Comparison of ENCODE assay signal across 8 mouse cellular contexts in genomic region chr10:75859786-75860470, GRCm38 (mm10). TPM values are rescaled to one million over a fixed set of nuclear protein-coding genes. Genes with fewer than 3 reads are reported as not detected.
DNase-seq lines count a peak whose midpoint lies in the region; ATAC-seq and TF ChIP-seq lines count a peak whose summit lies in the region.
"Not testable (repeated sequence)": the region's sequence is repeated elsewhere in the genome, so short reads cannot be mapped to it uniquely, and the experiment has no call there.

Mif (minus strand) TSS chr10:75860240.

- TF ChIP-seq CTCF in bone marrow macrophage, adult 2 months (IDR thresholded peaks at IDR 0.05; ENCODE audit: low read depth, low read length); embryonic fibroblast, embryonic 13.5 days (IDR thresholded peaks at IDR 0.05; ENCODE audit: borderline replicate concordance, insufficient read depth, low read length); liver, adult 2 months (IDR thresholded peaks at IDR 0.05; ENCODE audit: low read depth, low read length): not testable (repeated sequence)

- H3K27me3 ChIP-seq in heart, embryonic 10.5 days (ENCODE audit: insufficient read depth, poor library complexity, severe bottlenecking); kidney, embryonic 16.5 days (ENCODE audit: insufficient read depth, low read length); liver, adult 2 months (ENCODE audit: control insufficient read depth, insufficient read depth, low read length); myocyte (ENCODE audit: control insufficient read depth, insufficient read depth, insufficient read length); splenic B cell, adult 2 months (ENCODE audit: control insufficient read depth, insufficient read depth, low read length, poor library complexity, severe bottlenecking): not testable (repeated sequence)

- peaks cover 26% of the 10 kb centered on the region for H3K4me1 ChIP-seq in bone marrow macrophage, adult 2 months (ENCODE audit: control insufficient read depth, insufficient read depth, low read length)
- not testable (repeated sequence) for H3K4me1 ChIP-seq in embryonic fibroblast, embryonic 13.5 days (ENCODE audit: control insufficient read depth, insufficient read depth, low read length); liver, adult 2 months (ENCODE audit: control insufficient read depth, insufficient read depth, low read length)
- peaks cover 39% of the 10 kb centered on the region for H3K4me1 ChIP-seq in heart, embryonic 10.5 days
- peaks cover 20% of the 10 kb centered on the region for H3K4me1 ChIP-seq in kidney, embryonic 16.5 days (ENCODE audit: insufficient read depth, low read length)

- not testable (repeated sequence) for H3K9me3 ChIP-seq in heart, embryonic 10.5 days; kidney, embryonic 16.5 days (ENCODE audit: low read length)

- not testable (repeated sequence) for H3K79me2 ChIP-seq in liver, adult 2 months (ENCODE audit: control insufficient read depth, insufficient read depth, low read length)
- H3K79me2 ChIP-seq in myocyte (ENCODE audit: control insufficient read depth, insufficient read depth): peaks cover 14% of the 10 kb centered on the region

- peak within 1 kb of the TSS; percentile 93 for H3K9ac ChIP-seq in kidney, embryonic 16.5 days (replicated peaks; ENCODE audit: low read length)
- peak within 1 kb of the TSS; percentile 92 for H3K9ac ChIP-seq in liver, adult 2 months (ENCODE audit: low read depth, low read length)

- under 1% methylated on average over 46 of the region's 46 CpGs for WGBS in heart, embryonic 10.5 days
- 1% methylated on average over 43 of the region's 46 CpGs for WGBS in kidney, embryonic 16.5 days
- WGBS in liver, adult 2 months: under 1% methylated on average over 46 of the region's 46 CpGs

- peak; percentile 96 for ATAC-seq in kidney, embryonic 16.5 days (ENCODE audit: low FRiP score, low TSS enrichment)

- H3ac ChIP-seq in myocyte (ENCODE audit: control insufficient read depth, insufficient read length): peak within 1 kb of the TSS; percentile 28

- DNase-seq in A20 (ENCODE audit: low read depth, low spot score): peak; percentile 97
- DNase-seq in heart, embryonic 10.5 days (ENCODE audit: low spot score): peak; percentile 98
- DNase-seq in liver, adult 2 months (ENCODE audit: extremely low read depth, low read depth, low spot score): peak; percentile 82
- peak; percentile 95 for DNase-seq in splenic B cell, adult 2 months (ENCODE audit: low read depth, low spot score)

- H3K27ac ChIP-seq in bone marrow macrophage, adult 2 months (ENCODE audit: insufficient read depth, low read depth, low read length): peak within 1 kb of the TSS; percentile 81
- peak within 1 kb of the TSS; percentile 57; the same call in 1 of the 2 replicates for H3K27ac ChIP-seq in embryonic fibroblast, embryonic 13.5 days (ENCODE audit: insufficient read depth, low read length)
- H3K27ac ChIP-seq in heart, embryonic 10.5 days: peak within 1 kb of the TSS; percentile 100
- H3K27ac ChIP-seq in kidney, embryonic 16.5 days (ENCODE audit: low read length): peak within 1 kb of the TSS; percentile 95
- H3K27ac ChIP-seq in liver, adult 2 months (replicated peaks; ENCODE audit: insufficient read depth, low read depth, low read length): peak within 1 kb of the TSS; percentile 89

- H3K4me2 ChIP-seq in kidney, embryonic 16.5 days (replicated peaks; ENCODE audit: low read depth, low read length): peak within 1 kb of the TSS; percentile 69
- H3K4me2 ChIP-seq in myocyte (ENCODE audit: low read depth): peak within 1 kb of the TSS; percentile 94

- peaks cover 29% of the 10 kb centered on the region for H3K36me3 ChIP-seq in heart, embryonic 10.5 days
- H3K36me3 ChIP-seq in kidney, embryonic 16.5 days (ENCODE audit: insufficient read depth, low read length): peaks cover 17% of the 10 kb centered on the region
- H3K36me3 ChIP-seq in liver, adult 2 months (ENCODE audit: control insufficient read depth, insufficient read depth, low read length); myocyte (ENCODE audit: control insufficient read depth, insufficient read depth); splenic B cell, adult 2 months (ENCODE audit: control insufficient read depth, insufficient read depth, low read length, poor library complexity, severe bottlenecking): not testable (repeated sequence)

- peak within 1 kb of the TSS; percentile 89 for H3K4me3 ChIP-seq in bone marrow macrophage, adult 2 months (ENCODE audit: insufficient read depth, low read length)
- peak within 1 kb of the TSS; percentile 52 for H3K4me3 ChIP-seq in embryonic fibroblast, embryonic 13.5 days (ENCODE audit: insufficient read depth, low read length)
- H3K4me3 ChIP-seq in heart, embryonic 10.5 days: peak within 1 kb of the TSS; percentile 88
- peak within 1 kb of the TSS; percentile 80 for H3K4me3 ChIP-seq in kidney, embryonic 16.5 days (ENCODE audit: low read length)
- H3K4me3 ChIP-seq in liver, adult 2 months (ENCODE audit: insufficient read depth, low read depth, low read length): peak within 1 kb of the TSS; percentile 75
- peak within 1 kb of the TSS; percentile 86 for H3K4me3 ChIP-seq in myocyte

- not testable (repeated sequence) for TF ChIP-seq POLR2A in bone marrow macrophage, adult 2 months (IDR thresholded peaks at IDR 0.05; ENCODE audit: borderline replicate concordance, low read depth, low read length)
- TF ChIP-seq POLR2A in embryonic fibroblast, embryonic 13.5 days (IDR thresholded peaks at IDR 0.05; ENCODE audit: low read depth, low read length): peak; percentile 90
- peak; percentile 79; the same call in 1 of the 2 replicates for TF ChIP-seq POLR2A in liver, adult 2 months (IDR thresholded peaks at IDR 0.05; ENCODE audit: extremely low read depth, insufficient read depth, low read length)
- TF ChIP-seq POLR2A in myocyte (IDR thresholded peaks at IDR 0.05; ENCODE audit: insufficient read length, low read depth): peak; percentile 86

TF ChIP-seq in myocyte, 11 proteins besides CTCF, POLR2A, EP300 and RAD21:
- TF ChIP-seq POLR2AphosphoS2 (IDR thresholded peaks at IDR 0.05; ENCODE audit: insufficient read length, low read depth): peak; percentile 95
- TF ChIP-seq MYOG (IDR thresholded peaks at IDR 0.05; ENCODE audit: control insufficient read depth in 1 of 3, insufficient read depth in 1 of 3, insufficient read length in 2 of 3, low read depth in 2 of 3): peak in 1 of 3 experiments; percentile 18
- peak; percentile 17 for TF ChIP-seq SRF (IDR thresholded peaks at IDR 0.05; ENCODE audit: control insufficient read depth, insufficient read length, low read depth)
TF ChIP-seq in myocyte: peak in this region for 3; not testable (repeated sequence) for 8.

RNA-seq across cellular contexts. Expression of gene Mif, which starts in this region (rescaled TPM):
- 181 and 195 TPM in 2 replicates for polyA plus RNA-seq in bone marrow macrophage, adult 2 months (2012; ENCODE audit: insufficient read depth, insufficient read length, missing spikeins)
- 614 and 763 TPM in 2 replicates for polyA plus RNA-seq in embryonic fibroblast, embryonic 13.5 days (2011; ENCODE audit: insufficient read length, low read depth, missing spikeins)
- polyA plus RNA-seq in heart, embryonic 10.5 days (2016; fragmentation: Nextera tagmentation; extraction: Ambion mirVana): 3,089 and 3,244 TPM in 2 replicates
- polyA plus RNA-seq in kidney, embryonic 16.5 days (2015; fragmentation: Nextera tagmentation; extraction: Ambion mirVana): 2,002 and 2,111 TPM in 2 replicates
- total RNA-seq in liver, adult 2 months (2014; rRNA removed): 211 and 380 TPM in 2 replicates
- 1,030 and 1,462 TPM in 2 replicates for polyA plus RNA-seq in liver, adult 2 months (2012; rRNA removed)
- polyA plus RNA-seq in myocyte (2012; fragmentation: generic; extraction: Trizol): 3,517 TPM

Comparison
In these comparisons a context has a peak if more than half of its experiments do, and no peak if none do; other contexts are left out.
1. Peak in every context shown above with its lines: DNase-seq, ATAC-seq, H3K4me3 ChIP-seq and H3K27ac ChIP-seq.